Mouse (Mus musculus): ENCODE data around the gene H2-Eb1.

Gene H2-Eb1

GRCm38 (mm10) chr17:34325436-34325835 lies 19.8 kb downstream of the H2-Eb1 start, which contains the start of gene H2-Eb2:
TSS of gene H2-Eb2 (plus strand) at chr17:34325665.
- DNase-seq: no peak

DNA sequence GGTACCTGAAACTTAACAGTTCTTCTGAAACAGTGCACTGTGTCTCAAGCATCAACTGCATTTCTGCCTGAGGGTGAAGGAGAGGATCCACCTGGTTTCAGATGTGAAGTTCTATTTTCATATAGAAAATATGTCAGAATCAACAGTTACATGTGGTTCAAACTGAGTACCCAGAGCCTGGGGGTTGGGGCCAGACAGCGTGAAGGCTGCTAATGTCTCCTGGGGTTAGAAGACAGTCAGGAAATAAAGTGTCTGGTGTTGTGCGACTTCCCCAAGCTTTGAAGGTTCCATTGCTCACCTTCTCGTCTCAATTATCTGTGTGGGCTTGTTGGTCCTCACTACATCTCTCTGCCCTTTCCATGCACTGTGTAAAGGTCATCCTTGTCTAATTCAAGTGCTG lies 20.7 kb downstream of the H2-Eb1 start:
- DNase-seq: no peak

DNA sequence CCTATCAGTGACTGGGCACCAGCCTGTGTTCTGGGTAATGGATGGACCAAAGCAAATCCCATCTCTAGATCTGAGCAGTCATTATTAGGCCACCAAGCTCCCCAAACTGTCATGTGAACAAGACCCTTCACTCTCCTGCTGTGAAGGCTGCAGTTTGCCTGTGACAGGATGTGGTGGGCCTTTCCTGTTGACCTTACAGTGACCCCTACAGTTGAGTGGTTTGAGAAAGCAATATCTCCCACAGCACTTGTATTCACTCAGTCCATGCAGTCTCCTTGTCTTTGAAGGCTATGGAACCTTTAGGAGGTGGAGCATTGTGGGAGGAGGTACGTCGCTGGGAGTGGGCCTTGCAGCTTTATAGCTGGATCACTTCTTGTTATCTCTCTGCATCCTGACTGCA lies 24.1 kb downstream of the H2-Eb1 start:
- DNase-seq: no peak

DNA sequence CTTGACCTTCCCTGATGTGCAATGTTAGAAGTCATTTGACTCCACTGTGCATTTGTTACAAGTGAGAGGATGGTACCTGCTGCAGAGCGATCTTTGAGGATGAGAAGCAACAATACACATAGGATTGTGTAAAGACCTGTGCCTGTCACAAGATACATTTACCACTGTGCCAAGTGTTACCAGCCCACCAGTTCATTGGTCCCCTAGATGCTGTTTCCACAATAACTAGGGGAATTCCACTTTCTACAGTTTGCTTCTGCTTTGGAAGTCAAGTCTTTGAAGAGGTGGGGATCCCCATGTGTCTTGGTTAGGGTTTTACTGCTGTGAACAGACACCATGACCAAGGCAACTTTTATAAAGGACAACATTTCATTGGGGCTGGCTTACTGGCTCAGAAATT lies 25.5 kb downstream of the H2-Eb1 start:
- no peak for DNase-seq

GRCm38 (mm10) chr17:34340619-34341402 lies 35.1 kb downstream of the H2-Eb1 start:
- DNase-seq: no peak

GRCm38 (mm10) chr17:34344882-34345281 lies 39.2 kb downstream of the H2-Eb1 start:
- no peak for DNase-seq

DNA sequence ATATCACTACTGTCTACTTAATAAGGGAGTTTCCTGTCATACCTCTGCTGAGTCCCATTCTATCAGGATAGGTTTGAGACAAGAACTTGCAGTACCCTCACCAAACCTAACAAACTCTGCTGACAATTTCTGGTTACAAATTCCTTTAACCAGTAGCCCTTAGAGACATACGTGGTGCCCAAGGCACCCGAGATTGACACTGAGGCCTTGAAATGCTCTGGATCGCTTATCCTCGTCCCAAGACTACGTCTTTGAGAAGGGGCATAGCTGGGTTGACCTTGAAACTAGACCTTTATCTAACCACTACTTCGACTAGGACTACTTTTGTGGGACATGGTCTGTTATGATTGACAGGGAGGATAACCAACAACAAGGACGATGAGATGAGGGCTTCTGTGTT lies 39.8 kb downstream of the H2-Eb1 start:
- DNase-seq: no peak

- DNase-seq: no peak
These were observed 40.4 kb downstream of the H2-Eb1 start for GRCm38 (mm10) chr17:34346041-34346440.

DNA sequence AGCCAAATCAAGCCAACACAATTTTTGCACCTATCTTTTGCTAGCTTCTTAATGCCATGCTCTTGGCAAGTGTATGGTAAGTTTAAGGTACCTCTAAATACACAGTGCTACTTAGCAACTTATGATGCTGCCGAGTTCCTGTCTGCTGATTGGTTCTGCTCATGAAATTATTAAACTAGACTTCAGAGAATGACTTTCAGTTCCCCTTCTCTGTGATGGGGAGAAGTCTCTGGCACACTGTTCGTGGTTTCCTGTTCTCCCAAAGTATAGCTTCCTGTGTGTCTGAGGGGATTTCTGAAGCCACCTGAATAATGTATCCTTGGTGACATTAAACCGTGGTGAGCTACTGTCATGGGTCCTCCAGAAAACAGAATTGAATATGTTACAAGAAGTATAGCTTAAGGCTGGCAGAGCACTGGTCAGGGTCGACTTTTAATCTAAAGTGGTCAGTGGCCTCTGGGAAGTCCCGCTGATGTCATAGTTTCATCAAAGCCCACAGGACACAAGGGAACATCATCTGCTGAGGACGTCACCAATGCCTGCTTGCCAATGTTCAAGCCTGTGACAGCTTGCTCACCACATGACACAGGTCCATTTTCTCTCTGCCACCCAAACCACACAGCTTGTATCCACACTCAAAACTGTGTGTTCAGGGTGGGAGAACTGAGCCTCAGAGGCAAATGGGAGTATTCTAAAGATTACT lies 42.1 kb downstream of the H2-Eb1 start:
- peak; percentile 77 for DNase-seq

- peak; percentile 79 for DNase-seq
These were observed 43.8 kb downstream of the H2-Eb1 start for GRCm38 (mm10) chr17:34349429-34349828.

GRCm38 (mm10) chr17:34354539-34354938 lies 48.9 kb downstream of the H2-Eb1 start, which contains the start of gene Btnl2:
TSS of gene Btnl2 (plus strand) at chr17:34354822.
- DNase-seq: no peak

GRCm38 (mm10) chr17:34354940-34355339 lies 49.3 kb downstream of the H2-Eb1 start:
- DNase-seq: no peak

GRCm38 (mm10) chr17:34362954-34363546 lies 57.4 kb downstream of the H2-Eb1 start:
- DNase-seq: no peak

DNA sequence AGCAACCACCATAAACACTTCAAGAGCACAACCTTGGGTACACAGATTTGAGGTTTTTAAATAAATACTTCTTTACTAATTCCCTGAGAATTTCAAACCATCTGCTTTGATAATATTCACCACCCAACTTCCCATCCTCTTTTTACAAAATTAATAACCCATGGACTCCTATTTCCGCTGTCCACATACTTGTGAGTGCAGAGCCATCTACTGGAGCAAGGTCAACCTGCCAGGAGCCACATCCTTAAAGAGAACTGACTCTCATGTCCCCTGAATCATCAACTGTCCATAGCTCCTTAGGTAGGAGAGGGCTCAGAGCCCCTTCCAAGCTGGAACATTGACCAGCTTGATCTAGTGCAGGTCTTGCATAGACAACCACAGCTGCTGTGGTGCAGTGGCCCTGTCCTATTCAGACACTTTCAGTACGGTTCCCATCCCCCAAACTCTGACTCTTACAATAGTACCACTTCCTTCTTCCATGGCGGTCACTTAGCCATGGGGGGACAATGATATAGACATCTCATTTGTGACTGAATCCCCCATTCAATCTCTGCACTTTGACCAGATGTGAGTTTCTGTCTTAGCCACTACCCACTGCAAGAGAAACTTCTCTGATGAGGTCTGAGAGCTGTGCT lies 58.1 kb downstream of the H2-Eb1 start:
- no peak for DNase-seq

- no peak for DNase-seq
These were observed 59.4 kb downstream of the H2-Eb1 start for GRCm38 (mm10) chr17:34365031-34365430.

Measured in kidney, adult 9 months (tissue).